Mouse (Mus musculus) kidney, embryonic 14.5 days (tissue): ENCODE results near the gene Asic2. TPM values are rescaled to one million over a fixed set of nuclear protein-coding genes. Genes with fewer than 3 reads are reported as not detected.

Experiments
- ATAC-seq: fragments of 200-750 bp; cut with Nextera tagmentation; 2 replicates; pipeline ENCODE4 v1.8.0; 2017; ENCODE audit warnings: moderate number of reproducible peaks, mild to moderate bottlenecking, moderate TSS enrichment, moderate library complexity; ENCODE audit not compliant: low FRiP score, low TSS enrichment
- H3K27ac ChIP-seq: fragments of 300-500 bp; sonication (generic); 2 replicates; pipeline ENCODE4 v1.5.1; 2014; ENCODE audit warnings: low read depth, mild to moderate bottlenecking, low read length, moderate library complexity, mixed read lengths
- H3K27me3 ChIP-seq: fragments of 300-500 bp; sonication (generic); 2 replicates; pipeline ENCODE4 v1.6.1; 2014; ENCODE audit warnings: mild to moderate bottlenecking, low read length; ENCODE audit not compliant: control insufficient read depth, insufficient read depth
- H3K36me3 ChIP-seq: fragments of 300-500 bp; sonication (generic); 2 replicates; pipeline ENCODE4 v1.6.1; 2014; ENCODE audit warnings: low read length, mixed read lengths; ENCODE audit not compliant: control insufficient read depth, insufficient read depth
- H3K4me1 ChIP-seq: fragments of 300-500 bp; sonication (generic); 2 replicates; pipeline ENCODE4 v1.6.1; 2014; ENCODE audit warnings: low read length, mixed read lengths; ENCODE audit not compliant: control insufficient read depth, insufficient read depth
- H3K4me2 ChIP-seq: fragments of 300-500 bp; sonication (generic); replicated peaks from 2 replicates; pipeline ENCODE4 v1.6.1; 2014; ENCODE audit warnings: low read depth, mild to moderate bottlenecking, low read length
- H3K4me3 ChIP-seq: fragments of 300-500 bp; sonication (generic); 2 replicates; pipeline ENCODE4 v1.5.1; 2014; ENCODE audit warnings: mild to moderate bottlenecking, low read length
- H3K9ac ChIP-seq: fragments of 300-500 bp; sonication (generic); 2 replicates; pipeline ENCODE4 v1.6.1; 2014; ENCODE audit warnings: low read depth, mild to moderate bottlenecking, low read length, moderate library complexity
- H3K9me3 ChIP-seq: fragments of 300-500 bp; sonication (generic); 2 replicates; pipeline ENCODE4 v1.6.1; 2016; ENCODE audit warnings: low read length; ENCODE audit not compliant: control insufficient read depth
- WGBS: fragments of 180-500 bp; shearing (Covaris S2); extraction: QIAGEN DNeasy Blood & Tissue Kit; methylation state at CpG from one replicate; pipeline ENCODE4 v1.1.7; 2014; 5-methylcytosine and 5-hydroxymethylcytosine counted together
- polyA plus RNA-seq: library from polyadenylated mRNA; unstranded; fragments of >200 nt; fragmentation: Nextera tagmentation; extraction: Ambion mirVana; gene quantifications from 2 replicates; pipeline ENCODE4 v1.2.1, GENCODE M21; 2014

Asic2 gene
- polyA plus RNA-seq, 1 experiment from 2014 or later: 3.4 TPM

GRCm38 (mm10) chr11:81966626-81967289, 1.5 kb downstream of the Asic2 start:
- Histone ChIP-seq H3K36me3 (no peaks in the 10 kb centered on the region), H3K4me3 (no peak overlapping the region), H3K27me3 (peaks cover 38% of the 10 kb centered on the region), H3K4me2 (no peak overlapping the region), H3K9me3 (no peaks in the 10 kb centered on the region), H3K27ac (no peak overlapping the region), H3K4me1 (no peaks in the 10 kb centered on the region), H3K9ac (no peak overlapping the region)
- WGBS: 9% methylated on average over 15 of the region's 15 CpGs
- ATAC-seq: no peak

GRCm38 (mm10) chr11:81965653-81966625, 2.3 kb downstream of the Asic2 start:
- Histone ChIP-seq H3K27ac (no peak overlapping the region), H3K9ac (no peak overlapping the region), H3K4me1 (no peaks in the 10 kb centered on the region), H3K4me2 (no peak overlapping the region), H3K36me3 (no peaks in the 10 kb centered on the region), H3K4me3 (no peak overlapping the region), H3K9me3 (no peaks in the 10 kb centered on the region), H3K27me3 (peaks cover 38% of the 10 kb centered on the region)
- no peak for ATAC-seq
- WGBS: 68% methylated on average over 11 of the region's 11 CpGs

GRCm38 (mm10) chr11:81964561-81964960, 3.7 kb downstream of the Asic2 start:
- Histone ChIP-seq H3K9me3 (no peaks in the 10 kb centered on the region), H3K27ac (no peak overlapping the region), H3K27me3 (peaks cover 32% of the 10 kb centered on the region), H3K9ac (no peak overlapping the region), H3K36me3 (no peaks in the 10 kb centered on the region), H3K4me2 (no peak overlapping the region), H3K4me1 (no peaks in the 10 kb centered on the region), H3K4me3 (no peak overlapping the region)
- no peak for ATAC-seq
- WGBS: 57% methylated on average over 4 of the region's 4 CpGs

GRCm38 (mm10) chr11:81954398-81954797, 13.9 kb downstream of the Asic2 start:
- 49% methylated on average over 4 of the region's 4 CpGs for WGBS
- H3K4me2 ChIP-seq: no peak overlapping the region
- H3K36me3 ChIP-seq: no peaks in the 10 kb centered on the region
- H3K27me3 ChIP-seq: no peaks in the 10 kb centered on the region
- H3K27ac ChIP-seq: no peak overlapping the region
- ATAC-seq: no peak
- no peaks in the 10 kb centered on the region for H3K9me3 ChIP-seq
- no peaks in the 10 kb centered on the region for H3K4me1 ChIP-seq
- H3K4me3 ChIP-seq: no peak overlapping the region
- H3K9ac ChIP-seq: no peak overlapping the region

- Histone ChIP-seq H3K4me2 (no peak overlapping the region), H3K27me3 (no peaks in the 10 kb centered on the region), H3K9me3 (no peaks in the 10 kb centered on the region), H3K4me3 (no peak overlapping the region), H3K9ac (no peak overlapping the region), H3K36me3 (no peaks in the 10 kb centered on the region), H3K4me1 (no peaks in the 10 kb centered on the region), H3K27ac (no peak overlapping the region)
- no peak for ATAC-seq
- 80% methylated on average over 1 of the region's 1 CpGs for WGBS
Observed at GRCm38 (mm10) chr11:81948021-81948420, 20.2 kb downstream of the Asic2 start.

GRCm38 (mm10) chr11:81942167-81942566, 26.1 kb downstream of the Asic2 start:
- no peak overlapping the region for H3K4me3 ChIP-seq
- H3K27me3 ChIP-seq: no peaks in the 10 kb centered on the region
- no peak for ATAC-seq
- no peaks in the 10 kb centered on the region for H3K9me3 ChIP-seq
- 69% methylated on average over 1 of the region's 1 CpGs for WGBS
- H3K9ac ChIP-seq: no peak overlapping the region
- H3K4me1 ChIP-seq: no peaks in the 10 kb centered on the region
- H3K4me2 ChIP-seq: no peak overlapping the region
- no peak overlapping the region for H3K27ac ChIP-seq
- H3K36me3 ChIP-seq: no peaks in the 10 kb centered on the region

GRCm38 (mm10) chr11:81940988-81941387, 27.3 kb downstream of the Asic2 start:
- ATAC-seq: no peak
- Histone ChIP-seq H3K27ac (no peak overlapping the region), H3K9ac (no peak overlapping the region), H3K9me3 (no peaks in the 10 kb centered on the region), H3K4me2 (no peak overlapping the region), H3K27me3 (no peaks in the 10 kb centered on the region), H3K4me3 (no peak overlapping the region), H3K36me3 (no peaks in the 10 kb centered on the region), H3K4me1 (no peaks in the 10 kb centered on the region)
- 24% methylated on average over 1 of the region's 1 CpGs for WGBS

- WGBS: 89% methylated on average over 1 of the region's 1 CpGs
- Histone ChIP-seq H3K4me2 (no peak overlapping the region), H3K4me3 (no peak overlapping the region), H3K9me3 (no peaks in the 10 kb centered on the region), H3K36me3 (no peaks in the 10 kb centered on the region), H3K27ac (no peak overlapping the region), H3K4me1 (no peaks in the 10 kb centered on the region), H3K9ac (no peak overlapping the region), H3K27me3 (no peaks in the 10 kb centered on the region)
- no peak for ATAC-seq
Observed at GRCm38 (mm10) chr11:81937516-81937915, 30.7 kb downstream of the Asic2 start.

GRCm38 (mm10) chr11:81926393-81926792, 41.9 kb downstream of the Asic2 start:
- no peak overlapping the region for H3K9ac ChIP-seq
- no peaks in the 10 kb centered on the region for H3K36me3 ChIP-seq
- H3K4me3 ChIP-seq: no peak overlapping the region
- no peak overlapping the region for H3K4me2 ChIP-seq
- ATAC-seq: no peak
- no peaks in the 10 kb centered on the region for H3K4me1 ChIP-seq
- no peaks in the 10 kb centered on the region for H3K9me3 ChIP-seq
- H3K27me3 ChIP-seq: no peaks in the 10 kb centered on the region
- H3K27ac ChIP-seq: no peak overlapping the region
